Mouse (Mus musculus): ENCODE data around the gene Ell.

Gene Ell

DNA sequence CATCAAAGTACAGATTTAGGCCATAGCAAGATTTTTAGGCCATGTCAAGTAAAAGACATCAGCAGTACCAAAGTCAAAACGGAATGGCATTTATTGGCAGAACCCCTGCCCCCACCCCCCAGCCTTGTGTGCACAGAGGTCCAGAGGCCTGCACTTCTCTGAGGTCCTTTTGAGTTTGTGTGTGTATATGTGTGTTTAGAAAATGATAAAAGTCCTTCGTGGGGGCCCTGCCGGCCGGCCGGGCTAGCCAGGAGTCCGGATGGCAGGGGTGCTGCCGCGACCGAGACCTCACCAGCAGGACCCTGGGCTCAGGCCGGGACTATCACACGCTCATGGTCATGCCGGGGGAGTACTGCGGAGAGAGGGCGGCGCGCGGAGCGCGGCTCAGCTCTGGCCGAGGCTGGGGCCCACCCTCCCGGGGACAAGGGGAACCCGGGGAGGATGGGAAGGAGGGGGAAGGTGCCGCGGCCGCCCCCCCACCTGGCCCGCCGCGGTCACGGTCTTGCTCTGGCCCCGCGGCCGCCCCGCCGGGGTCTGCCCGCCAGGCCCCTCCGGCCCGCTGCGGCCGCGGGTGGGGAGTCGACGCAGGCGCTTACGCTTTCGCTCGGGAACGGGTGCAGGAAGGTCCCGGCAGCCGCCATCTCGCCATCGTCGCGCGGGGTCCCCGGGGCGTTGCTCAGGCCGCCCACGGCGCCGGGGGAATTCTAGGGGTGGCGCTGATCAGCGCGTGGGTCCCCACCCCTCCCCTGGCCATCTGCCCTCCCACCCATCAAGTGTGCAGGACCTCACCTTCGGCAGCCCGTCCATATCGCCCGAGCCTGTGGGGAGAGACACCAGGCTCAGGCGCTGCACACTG is 58.4 kb downstream of the Ell start:
- no peak for DNase-seq (ENCODE audit: low read depth)

- DNase-seq (ENCODE audit: low read depth), result no peak
Measured at GRCm38 (mm10) chr8:70598283-70598682, 59.0 kb downstream of the Ell start.

- DNase-seq (ENCODE audit: low read depth), result no peak
Measured at GRCm38 (mm10) chr8:70598722-70599121, 59.5 kb downstream of the Ell start.

DNA sequence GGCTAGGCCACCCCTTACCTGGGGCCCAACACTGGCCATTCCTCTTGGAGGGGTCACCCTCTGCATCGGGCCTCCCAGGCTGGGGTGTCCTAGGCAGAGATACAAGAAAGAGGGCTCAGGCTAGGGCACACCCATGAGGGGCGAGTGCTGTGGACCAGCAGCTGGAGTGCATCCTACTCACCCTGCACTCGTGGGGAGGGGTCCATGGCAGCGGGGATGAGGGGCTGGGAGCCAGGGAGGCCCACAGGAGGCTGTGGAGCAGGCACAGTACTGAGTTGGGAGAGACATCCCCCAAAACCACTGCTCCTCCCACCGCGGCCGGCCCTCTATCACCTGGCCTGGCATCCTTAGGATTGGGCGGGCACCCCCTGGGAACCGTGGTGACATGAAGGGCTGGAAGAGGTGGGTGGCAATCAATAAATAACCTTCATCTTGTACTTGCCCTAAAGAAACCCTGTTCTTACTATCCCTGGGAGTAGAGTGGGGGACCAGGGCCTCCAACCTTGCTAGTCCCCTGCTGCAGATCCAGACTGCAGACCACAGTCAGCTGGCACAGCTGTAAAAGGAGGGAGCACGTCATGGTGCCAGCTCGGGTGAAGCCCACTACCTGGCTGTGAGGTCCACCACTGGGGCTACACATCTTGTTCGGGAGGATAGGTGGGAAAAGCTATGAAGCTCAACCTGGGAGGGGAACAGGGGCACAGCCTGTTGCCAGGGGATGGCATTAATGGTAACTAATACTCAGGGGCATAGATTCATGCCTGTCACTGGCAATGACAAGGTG is 60.4 kb downstream of the Ell start:
- no peak for DNase-seq (ENCODE audit: low read depth)

DNA sequence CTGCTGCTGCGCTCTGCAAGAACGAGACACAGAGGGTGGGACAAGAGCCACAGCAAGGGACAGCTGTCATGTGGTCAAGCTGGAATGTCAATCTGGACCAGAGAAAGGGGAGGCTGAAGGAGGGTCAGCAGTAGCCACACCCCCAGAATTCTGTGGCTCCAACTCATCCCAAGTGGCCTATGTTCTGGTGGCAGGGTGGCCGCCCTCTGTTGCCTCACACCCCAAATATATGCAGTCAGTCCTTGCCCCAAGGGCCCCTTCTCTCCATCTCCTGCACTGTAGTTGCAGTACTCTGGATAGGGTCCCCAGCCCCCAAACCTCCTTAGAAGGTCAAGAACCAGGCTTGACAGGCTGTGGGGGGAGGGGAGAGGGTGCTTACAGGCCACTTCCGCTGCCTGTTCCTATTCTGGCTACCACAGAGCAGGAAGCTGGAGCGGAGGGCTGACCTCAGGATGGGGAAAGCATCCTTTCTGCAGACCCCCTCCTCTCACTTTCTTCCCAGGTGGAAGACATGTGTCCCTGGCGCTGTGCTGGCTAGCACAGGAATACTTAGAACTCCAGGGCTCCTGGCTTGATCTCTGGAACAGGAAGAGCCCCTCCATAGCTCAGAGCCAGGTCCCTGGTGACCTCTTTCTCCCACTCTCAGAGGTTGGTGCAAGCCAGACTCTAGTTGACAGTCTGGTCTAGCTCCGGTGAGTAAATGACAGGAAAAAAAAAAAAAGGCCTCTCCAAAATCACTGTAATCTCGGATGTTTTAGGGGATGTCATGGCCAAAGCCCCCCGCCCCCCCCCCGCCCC is 61.4 kb downstream of the Ell start:
- no peak for DNase-seq (ENCODE audit: low read depth)

- DNase-seq (ENCODE audit: low read depth), result peak; percentile 77
Measured at GRCm38 (mm10) chr8:70601271-70601649, 62.0 kb downstream of the Ell start.

DNA sequence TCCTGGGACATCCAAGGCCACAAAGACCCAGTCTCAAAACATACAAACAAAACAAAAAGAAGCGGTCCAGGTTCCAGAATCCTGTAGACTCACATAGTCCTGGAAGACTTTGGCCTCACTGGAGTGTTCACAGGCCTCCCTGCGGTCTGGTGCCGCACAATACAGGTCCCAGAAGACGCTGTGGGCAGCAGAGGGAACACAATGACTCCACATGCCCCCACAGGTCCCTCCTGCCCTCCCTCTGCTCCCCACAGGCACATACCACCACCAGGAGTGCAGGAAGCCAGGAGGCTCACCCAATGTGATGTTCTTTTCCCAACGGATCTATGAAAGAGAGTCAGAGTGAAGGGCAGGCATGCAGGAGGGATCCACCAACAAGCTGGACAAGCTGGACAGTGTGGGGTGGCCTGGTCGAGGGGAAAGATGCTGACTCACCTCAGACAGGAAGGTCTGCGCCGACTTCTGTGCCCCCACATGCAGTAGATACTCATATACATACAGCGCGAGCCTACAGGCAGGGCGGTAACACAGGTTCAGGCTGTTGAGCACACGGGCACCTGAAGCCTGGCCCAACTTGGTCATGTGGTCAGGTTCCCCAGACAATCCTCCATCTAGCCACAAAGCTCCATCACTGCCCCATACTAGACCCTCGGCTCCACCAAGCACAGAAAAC is 63.0 kb downstream of the Ell start:
- DNase-seq (ENCODE audit: low read depth), result no peak

- no peak for DNase-seq (ENCODE audit: low read depth)
Measured at GRCm38 (mm10) chr8:70604558-70604957, 65.3 kb downstream of the Ell start.

GRCm38 (mm10) chr8:70605871-70606779 is 66.9 kb downstream of the Ell start:
- no peak for DNase-seq (ENCODE audit: low read depth)

GRCm38 (mm10) chr8:70606780-70607602 is 67.7 kb downstream of the Ell start:
- no peak for DNase-seq (ENCODE audit: low read depth)

- peak; percentile 42 for DNase-seq (ENCODE audit: low read depth)
Measured at GRCm38 (mm10) chr8:70607603-70607897, 68.3 kb downstream of the Ell start.

GRCm38 (mm10) chr8:70607898-70608748 is 68.9 kb downstream of the Ell start:
- peak; percentile 74 for DNase-seq (ENCODE audit: low read depth)

DNA sequence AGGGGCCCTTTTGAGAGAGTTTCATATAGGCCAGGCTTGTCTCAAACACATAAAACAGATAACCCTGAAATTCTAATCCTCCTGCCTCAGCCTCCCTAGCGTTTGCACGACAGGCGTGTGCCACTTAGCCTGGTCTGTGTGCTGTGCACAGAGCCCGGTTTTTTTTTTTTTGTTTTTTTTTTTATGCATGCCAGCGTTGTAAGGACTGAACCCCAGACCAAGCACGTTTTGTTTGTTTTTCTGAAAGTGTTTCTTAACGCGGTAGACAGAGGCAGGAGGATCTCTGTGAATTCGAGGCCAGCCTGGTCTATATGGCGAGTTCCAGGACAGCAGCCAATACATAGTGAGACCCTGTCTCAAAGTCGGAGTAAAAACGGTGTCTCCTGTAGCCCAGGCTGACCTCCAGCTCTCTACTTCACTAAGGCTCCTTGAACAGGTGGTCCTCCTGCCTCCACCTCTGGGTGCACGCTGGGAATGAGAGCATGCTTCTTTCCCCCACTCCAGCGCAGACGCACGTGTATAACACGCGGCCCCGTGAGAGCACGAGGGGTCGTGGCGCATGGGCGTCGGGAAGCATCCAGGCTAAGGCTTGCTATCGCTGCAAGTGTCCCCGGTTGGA is 69.6 kb downstream of the Ell start, which contains the start of gene Ssbp4:
Ssbp4 (minus strand) TSS at position 124 of the 619 bp plus-strand sequence.
- no peak for DNase-seq (ENCODE audit: low read depth)

- peak; percentile 94 for DNase-seq (ENCODE audit: low read depth)
Measured at GRCm38 (mm10) chr8:70609368-70609848, 70.2 kb downstream of the Ell start.

DNA sequence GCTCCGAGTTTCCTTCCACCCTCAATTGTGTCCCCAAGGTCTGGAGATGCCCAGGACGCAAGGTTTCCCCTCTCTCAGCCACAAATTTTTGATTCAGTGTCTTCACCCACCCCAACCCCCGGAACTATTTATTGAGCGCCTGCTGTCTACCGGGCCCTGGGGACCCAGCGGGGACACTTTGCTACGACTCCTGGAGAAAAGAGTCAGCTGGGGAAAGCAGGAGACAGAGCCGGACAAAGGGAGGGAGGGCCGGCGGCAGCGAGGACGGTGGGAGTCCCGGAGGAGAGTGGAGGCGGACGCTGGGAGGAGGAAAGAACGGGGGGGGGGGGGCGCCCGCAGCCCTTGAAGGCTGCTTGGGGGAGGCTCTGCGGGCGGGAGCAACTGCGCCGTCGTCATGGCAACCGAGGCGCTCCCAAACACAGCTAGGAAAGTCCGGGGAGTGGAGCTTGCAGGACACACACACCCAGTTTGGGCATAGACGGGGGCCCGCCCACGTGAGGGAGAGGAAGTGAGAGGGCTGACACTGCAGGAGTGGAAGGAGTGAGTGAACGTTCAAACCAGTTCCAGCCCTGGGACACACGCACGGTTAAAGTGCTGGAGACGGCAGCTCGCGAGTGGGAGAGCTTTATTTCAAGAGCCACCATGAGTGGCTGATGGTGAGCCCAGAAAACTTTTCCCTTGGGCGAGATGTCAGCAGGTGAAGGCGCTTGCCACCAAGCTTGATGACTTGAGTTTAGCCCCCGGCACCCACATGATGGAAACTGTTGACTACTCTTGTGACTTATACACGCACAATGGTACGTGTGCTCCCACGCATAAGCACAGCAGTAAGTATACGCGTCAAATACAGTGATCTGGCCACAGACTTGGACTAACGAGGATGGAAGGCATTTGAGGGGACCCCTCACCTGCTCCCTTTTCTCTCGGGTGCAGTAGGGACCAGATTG is 70.9 kb downstream of the Ell start:
- peak; percentile 94 for DNase-seq (ENCODE audit: low read depth)

- peak; percentile 89 for DNase-seq (ENCODE audit: low read depth)
Measured at GRCm38 (mm10) chr8:70610796-70611771, 71.8 kb downstream of the Ell start.

Data from naive thymus-derived CD4-positive, alpha-beta T cell, adult 2 months (primary cell).